Mouse (Mus musculus) CH12.LX (cell line): ENCODE measurements around the gene Fam196a. TPM values are rescaled to one million over a fixed set of nuclear protein-coding genes. Genes with fewer than 3 reads are reported as not detected.

Experiments
- DNase-seq: peaks from one replicate; pipeline ENCODE4 v3.0.0-alpha.2; 2013; ENCODE audit errors: extremely low read depth
- H3K27ac ChIP-seq: 2 replicates; pipeline ENCODE4 v1.5.1; 2012; ENCODE audit warnings: low read depth, mild to moderate bottlenecking, control low read depth, moderate library complexity; ENCODE audit not compliant: insufficient read depth
- H3K27me3 ChIP-seq: replicated peaks from 2 replicates; pipeline ENCODE3; 2012; ENCODE audit warnings: inconsistent platforms
- H3K36me3 ChIP-seq, 2 experiments: replicated peaks in 1 of 2; 2 replicates each; pipeline versions ENCODE3 to v1.6.1; 2012; ENCODE audit warnings: inconsistent platforms in 1 of 2, low read length in 1 of 2, mild to moderate bottlenecking in 1 of 2, mixed read lengths in 1 of 2, moderate library complexity in 1 of 2; ENCODE audit not compliant: control insufficient read depth in 1 of 2, insufficient read depth in 1 of 2
- H3K4me1 ChIP-seq, 2 experiments: 2 replicates each; pipeline ENCODE4 v1.6.1; 2012; ENCODE audit warnings: inconsistent platforms in 1 of 2, moderate library complexity in 1 of 2; ENCODE audit not compliant: insufficient read depth in 2 of 2, control insufficient read depth in 1 of 2
- H3K4me2 ChIP-seq: 2 replicates; pipeline ENCODE4 v1.6.1; 2012; ENCODE audit warnings: low read depth, mild to moderate bottlenecking, control low read depth; ENCODE audit not compliant: poor library complexity, insufficient read depth, severe bottlenecking
- H3K4me3 ChIP-seq, 3 experiments: fragments of 150-350 bp in 1 of 3; sonication (generic) in 1 of 3; replicated peaks in 1 of 3; 2 replicates each; pipeline versions ENCODE3 to v1.5.1; 2011 to 2012; ENCODE audit warnings: low read depth in 2 of 3, low read length in 2 of 3, mild to moderate bottlenecking in 2 of 3, moderate library complexity in 2 of 3, control low read depth in 1 of 3, improper control_type of control experiment in 1 of 3, inconsistent platforms in 1 of 3, mixed read lengths in 1 of 3; ENCODE audit not compliant: poor library complexity in 1 of 3
- H3K79me2 ChIP-seq: replicated peaks from 2 replicates; pipeline ENCODE4 v1.6.1; 2012; ENCODE audit warnings: mild to moderate bottlenecking, moderate library complexity; ENCODE audit not compliant: control insufficient read depth, poor library complexity, insufficient read depth, severe bottlenecking; ENCODE audit errors: extremely low read depth
- H3K9ac ChIP-seq: 2 replicates; pipeline ENCODE4 v1.6.1; 2012; ENCODE audit warnings: low read depth, mild to moderate bottlenecking, control low read depth, moderate library complexity; ENCODE audit not compliant: insufficient read depth
- H3K9me3 ChIP-seq: replicated peaks from 2 replicates; pipeline ENCODE3; 2012; ENCODE audit warnings: low read length, inconsistent platforms, mixed read lengths
- BHLHE40 ChIP-seq: IDR thresholded peaks from 2 replicates; pipeline ENCODE4 v1.6.1; 2011; ENCODE audit warnings: mild to moderate bottlenecking, low read depth, low read length, improper control_type of control experiment
- CHD1 ChIP-seq: IDR thresholded peaks from 2 replicates; pipeline ENCODE4 v1.6.1; 2012; ENCODE audit warnings: low read depth, low read length, improper control_type of control experiment, inconsistent platforms
- E2F4 ChIP-seq: IDR thresholded peaks from 2 replicates; pipeline ENCODE4 v1.6.1; 2011; ENCODE audit warnings: low read depth, low read length, improper control_type of control experiment; ENCODE audit not compliant: insufficient replicate concordance
- EP300 ChIP-seq: IDR thresholded peaks from 2 replicates; pipeline ENCODE4 v1.6.1; 2011; ENCODE audit warnings: low read length, improper control_type of control experiment
- ETS1 ChIP-seq: conservative IDR thresholded peaks from 2 replicates; pipeline ENCODE4 v1.6.1; 2012; ENCODE audit warnings: low read depth, mild to moderate bottlenecking, inconsistent platforms, low read length, improper control_type of control experiment, moderate library complexity
- HCFC1 ChIP-seq: IDR thresholded peaks from 2 replicates; pipeline ENCODE4 v1.6.1; 2012; ENCODE audit warnings: low read depth, mild to moderate bottlenecking, inconsistent platforms, low read length, improper control_type of control experiment
- IRF4 ChIP-seq: IDR thresholded peaks from 2 replicates; pipeline ENCODE4 v1.6.1; 2014; ENCODE audit warnings: low read depth, mild to moderate bottlenecking, inconsistent platforms, low read length, improper control_type of control experiment
- JUN ChIP-seq: IDR thresholded peaks from 2 replicates; pipeline ENCODE4 v1.6.1; 2011; ENCODE audit warnings: low read depth, mild to moderate bottlenecking, low read length, improper control_type of control experiment, moderate library complexity; ENCODE audit not compliant: insufficient read depth
- MAX ChIP-seq: IDR thresholded peaks from 2 replicates; pipeline ENCODE4 v1.6.1; 2011; ENCODE audit warnings: low read length, improper control_type of control experiment
- MAZ ChIP-seq: IDR thresholded peaks from 2 replicates; pipeline ENCODE4 v1.6.1; 2012; ENCODE audit warnings: low read depth, mild to moderate bottlenecking, inconsistent platforms, low read length, improper control_type of control experiment, moderate library complexity
- MXI1 ChIP-seq: IDR thresholded peaks from 2 replicates; pipeline ENCODE4 v1.6.1; 2011; ENCODE audit warnings: mild to moderate bottlenecking, low read depth, low read length, improper control_type of control experiment
- MYC ChIP-seq: IDR thresholded peaks from 2 replicates; pipeline ENCODE4 v1.6.1; 2011; ENCODE audit warnings: low read depth, mild to moderate bottlenecking, improper control_type of control experiment, low read length
- NELFE ChIP-seq: IDR thresholded peaks from 2 replicates; pipeline ENCODE4 v1.6.1; 2011; ENCODE audit warnings: low read depth, low read length, improper control_type of control experiment
- POLR2AphosphoS2 ChIP-seq: IDR thresholded peaks from 2 replicates; pipeline ENCODE4 v1.6.1; 2011; ENCODE audit warnings: low read depth, low read length, improper control_type of control experiment
- RAD21 ChIP-seq: IDR thresholded peaks from 2 replicates; pipeline ENCODE4 v1.6.1; 2011; ENCODE audit warnings: low read depth, mild to moderate bottlenecking, low read length, improper control_type of control experiment, moderate library complexity
- RCOR1 ChIP-seq: conservative IDR thresholded peaks from 2 replicates; pipeline ENCODE4 v1.6.1; 2012; ENCODE audit warnings: low read depth, mild to moderate bottlenecking, inconsistent platforms, low read length, improper control_type of control experiment
- UBTF ChIP-seq: IDR thresholded peaks from 2 replicates; pipeline ENCODE4 v1.6.1; 2012; ENCODE audit warnings: low read depth, mild to moderate bottlenecking, inconsistent platforms, low read length, improper control_type of control experiment, moderate library complexity
- ZKSCAN1 ChIP-seq: IDR thresholded peaks from 2 replicates; pipeline ENCODE4 v1.6.1; 2012; ENCODE audit warnings: low read depth, inconsistent platforms, low read length, improper control_type of control experiment, borderline replicate concordance
- ZMIZ1 ChIP-seq: IDR thresholded peaks from 2 replicates; pipeline ENCODE4 v1.6.1; 2012; ENCODE audit warnings: low read depth, mild to moderate bottlenecking, inconsistent platforms, low read length, improper control_type of control experiment
- dilution Hi-C: fragments of 300-500 bp; cut with MboI; formaldehyde crosslinking; loops from 2 replicates; pipeline ENCODE4 v1.14.3; 2020; ENCODE audit warnings: low sequenced_read_pairs; ENCODE audit not compliant: extremely low pct_unique_long_range_greater_than_20kb, extremely low pct_ligation_motif_present
- in situ Hi-C: fragments of 300-500 bp; cut with MboI; formaldehyde crosslinking; loops from 3 replicates; pipeline ENCODE4 v1.14.3; 2019; ENCODE audit warnings: low sequenced_read_pairs, low pct_ligation_motif_present, low pct_unique_long_range_greater_than_20kb, mixed read lengths
- polyA plus RNA-seq: library from polyadenylated mRNA; unstranded; fragments of >175 nt; gene quantifications from 2 replicates; pipeline ENCODE4 v1.2.1, GENCODE M21; 2012; ENCODE audit warnings: low read depth; ENCODE audit not compliant: insufficient read length
- total RNA-seq, 2 experiments: library from RNA; depleted of rRNA; stranded (reverse); fragments of 300-350 nt in 1 of 2; fragments of >200 nt in 1 of 2; gene quantifications; 2 replicates each; pipeline ENCODE4 v1.2.3; 2012 to 2014

The Fam196a gene
- total and polyA plus RNA-seq, 3 experiments, result not detected

DNA sequence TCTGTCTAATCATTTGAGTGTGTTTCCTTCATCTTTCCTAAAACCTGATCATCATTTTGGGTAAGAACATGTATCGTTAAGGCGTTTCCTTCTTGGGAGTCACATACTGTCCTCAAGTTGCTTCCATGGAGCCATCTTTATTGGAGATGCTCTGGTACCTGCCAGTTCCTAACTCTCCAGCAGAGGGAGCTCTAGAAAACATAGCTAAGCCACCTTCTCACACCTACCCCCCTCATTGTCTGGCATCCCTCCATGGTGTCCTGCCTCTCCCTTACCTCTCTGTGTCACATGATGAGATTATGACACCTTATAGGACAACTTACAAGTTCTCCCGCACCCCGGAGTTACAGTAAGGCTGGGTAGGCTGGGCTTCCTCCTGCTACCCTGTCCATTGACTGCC, 45.3 kb downstream of the Fam196a start:
- peaks cover 83% of the 10 kb centered on the region for H3K9me3 ChIP-seq
- H3K4me3 ChIP-seq, result no peak overlapping the region
- H3K4me2 ChIP-seq, result no peak overlapping the region
- H3K27me3 ChIP-seq, result no peaks in the 10 kb centered on the region
- no peaks in the 10 kb centered on the region for H3K4me1 ChIP-seq
- dilution Hi-C loops, result no loop called here
- no peaks in the 10 kb centered on the region for H3K79me2 ChIP-seq
- no peak for TF ChIP-seq MYC
- TF ChIP-seq MAZ, result no peak
- no peak for TF ChIP-seq BHLHE40
- no peak for TF ChIP-seq EP300
- TF ChIP-seq NELFE, result no peak
- TF ChIP-seq, all 38 proteins: peak for 0
- Histone ChIP-seq H3K9ac (no peak overlapping the region), H3K27ac (no peak overlapping the region), H3K36me3 (no peaks in the 10 kb centered on the region)
- no peak for DNase-seq
- in situ Hi-C loops, result no loop called here

DNA sequence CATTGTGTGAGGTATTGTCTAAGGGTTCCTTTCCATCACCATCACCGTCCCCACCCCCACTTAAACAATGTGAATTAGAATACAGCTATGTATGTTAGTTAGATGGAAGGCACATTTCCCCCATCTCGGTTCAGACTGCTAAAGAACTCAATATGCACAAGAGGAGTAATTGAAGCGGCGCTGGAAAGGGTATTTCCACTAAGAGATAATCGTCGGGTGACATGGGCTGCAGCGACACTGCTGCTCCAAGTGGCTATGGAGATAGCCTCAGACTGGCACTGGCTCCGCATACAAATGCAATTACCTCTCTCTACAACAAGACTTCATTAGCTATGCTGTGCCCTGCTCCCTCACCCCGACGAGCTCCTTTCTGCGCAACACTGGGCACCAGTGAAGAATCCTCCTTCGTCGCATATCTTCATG, 45.8 kb downstream of the Fam196a start:
- dilution Hi-C loops (no loop called here), in situ Hi-C loops (no loop called here)
- TF ChIP-seq MAX (no peak), ETS1 (no peak), MXI1 (no peak), RAD21 (no peak), HCFC1 (no peak), POLR2AphosphoS2 (no peak), RCOR1 (no peak), UBTF (no peak), JUN (no peak), ZMIZ1 (no peak), MYC (no peak), IRF4 (no peak), BHLHE40 (no peak), E2F4 (no peak), ZKSCAN1 (no peak), CHD1 (no peak)
- Histone ChIP-seq H3K4me3 (no peak overlapping the region), H3K79me2 (no peaks in the 10 kb centered on the region), H3K27ac (no peak overlapping the region), H3K27me3 (no peaks in the 10 kb centered on the region), H3K9ac (no peak overlapping the region), H3K36me3 (no peaks in the 10 kb centered on the region), H3K4me1 (no peaks in the 10 kb centered on the region), H3K4me2 (no peak overlapping the region), H3K9me3 (peaks cover 85% of the 10 kb centered on the region)
- no peak for DNase-seq
